Comparison of ENCODE assay signal across 32 mouse cellular contexts in the genomic region with DNA sequence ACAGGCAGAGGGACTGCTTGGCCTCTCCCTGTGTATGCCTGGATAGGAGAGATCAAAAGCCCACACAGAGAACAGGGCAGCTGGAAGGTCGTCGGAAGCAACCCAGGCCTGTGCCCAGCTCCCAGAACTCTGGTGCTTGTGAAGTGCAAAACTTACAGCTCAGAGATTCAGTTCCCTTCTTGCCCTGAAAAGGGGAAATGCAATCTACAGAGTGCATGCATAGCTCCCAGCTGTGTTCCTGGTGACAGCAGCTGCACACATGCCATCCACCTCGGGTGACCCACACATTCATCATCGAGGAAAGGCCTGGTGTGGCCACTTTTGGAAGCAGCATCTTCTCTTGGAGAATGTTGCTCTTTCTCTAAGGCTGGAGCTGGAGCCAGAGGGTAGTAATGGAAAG. TPM values are rescaled to one million over a fixed set of nuclear protein-coding genes. Genes with fewer than 3 reads are reported as not detected.
DNase-seq lines count a peak whose midpoint lies in the region; ATAC-seq and TF ChIP-seq lines count a peak whose summit lies in the region.
"Had no signal": no experiment of that assay in that cellular context is flagged by ENCODE, and none has a peak within 500 bp of the region (broad histone marks: within the 10 kb centered on the region; RNA-seq: fewer than 3 reads in every experiment).

No protein-coding gene starts in this region.

- ATAC-seq in granulocyte monocyte progenitor cell, adult 5-6 weeks (replicated peaks; ENCODE audit: poor library complexity, severe bottlenecking), result peak; percentile 84
- 0 out of 2 replicates have a peak, but pooled peaks have one; percentile 13 for ATAC-seq in neutrophil, adult 5-6 weeks (ENCODE audit: extremely low read depth, insufficient number of reproducible peaks, low FRiP score, poor library complexity, severe bottlenecking)
- ATAC-seq: forebrain, postnatal 0 days; intestine, embryonic 16.5 days; midbrain, embryonic 13.5 days had no signal

- dilution Hi-C loops in CH12.LX (cut with MboI; ENCODE audit: extremely low pct_ligation_motif_present, extremely low pct_unique_long_range_greater_than_20kb, low sequenced_read_pairs), result no loop called here

- no peak for TF ChIP-seq CTCF in CH12.LX (conservative IDR thresholded peaks at IDR 0.05 in 1 of 2, IDR thresholded peaks at IDR 0.05 in 1 of 2; ENCODE audit: low read depth in 2 of 2, low read length in 2 of 2)

- no peak overlapping the region for H3K27ac ChIP-seq in heart, embryonic 10.5 days
- no peak overlapping the region for H3K27ac ChIP-seq in CH12.LX (ENCODE audit: insufficient read depth, low read depth)
- H3K27ac ChIP-seq: embryonic facial prominence, embryonic 10.5 days; embryonic facial prominence, embryonic 15.5 days; forebrain, embryonic 12.5 days; hindbrain, embryonic 13.5 days; liver, embryonic 14.5 days; midbrain, embryonic 13.5 days; stomach, postnatal 0 days had no signal

- H3K27me3 ChIP-seq in heart, embryonic 10.5 days (ENCODE audit: insufficient read depth, poor library complexity, severe bottlenecking), result 0 out of 2 replicates have a peak, but pooled peaks cover 4% of the 10 kb centered on the region
- H3K27me3 ChIP-seq in CH12.LX (replicated peaks), result peaks cover 84% of the 10 kb centered on the region
- H3K27me3 ChIP-seq: embryonic facial prominence, embryonic 15.5 days; forebrain, embryonic 12.5 days; hindbrain, embryonic 13.5 days; midbrain, embryonic 13.5 days had no signal

- TF ChIP-seq EP300 in CH12.LX (IDR thresholded peaks at IDR 0.05; ENCODE audit: low read length), result no peak

- intact Hi-C loops in heart, postnatal 25 days (cut with DNase I), result no loop called here

- H3K9me3 ChIP-seq in heart, embryonic 10.5 days, result no peaks in the 10 kb centered on the region
- H3K9me3 ChIP-seq in CH12.LX (replicated peaks; ENCODE audit: low read length), result no peaks in the 10 kb centered on the region
- H3K9me3 ChIP-seq: embryonic facial prominence, embryonic 10.5 days; embryonic facial prominence, embryonic 15.5 days; forebrain, embryonic 12.5 days; hindbrain, embryonic 13.5 days; midbrain, embryonic 13.5 days had no signal

- H3K4me1 ChIP-seq in heart, embryonic 10.5 days, result no peaks in the 10 kb centered on the region
- H3K4me1 ChIP-seq in CH12.LX (ENCODE audit: control insufficient read depth in 1 of 2, insufficient read depth in 2 of 2), result peaks cover 0 to 9% of the 10 kb centered on the region in 2 experiments; a peak in 2 of 4 replicates
- H3K4me1 ChIP-seq: embryonic facial prominence, embryonic 10.5 days; embryonic facial prominence, embryonic 15.5 days; forebrain, embryonic 12.5 days; hindbrain, embryonic 13.5 days; midbrain, embryonic 13.5 days had no signal

- no peak overlapping the region for H3K4me3 ChIP-seq in heart, embryonic 10.5 days
- H3K4me3 ChIP-seq in CH12.LX (replicated peaks in 1 of 3; ENCODE audit: low read depth in 2 of 3, low read length in 2 of 3, poor library complexity in 1 of 3), result no peak overlapping the region
- H3K4me3 ChIP-seq: embryonic facial prominence, embryonic 10.5 days; embryonic facial prominence, embryonic 15.5 days; forebrain, embryonic 12.5 days; hindbrain, embryonic 13.5 days; midbrain, embryonic 13.5 days had no signal

- TF ChIP-seq POLR2A in CH12.LX (IDR thresholded peaks at IDR 0.05; ENCODE audit: low read depth, low read length), result no peak

- WGBS in heart, embryonic 10.5 days, result 64% methylated on average over 4 of the region's 4 CpGs

- H3K36me3 ChIP-seq in heart, embryonic 10.5 days, result no peaks in the 10 kb centered on the region
- H3K36me3 ChIP-seq in CH12.LX (replicated peaks in 1 of 2; ENCODE audit: control insufficient read depth in 1 of 2, insufficient read depth in 1 of 2, low read length in 1 of 2), result no peaks in the 10 kb centered on the region
- H3K36me3 ChIP-seq: embryonic facial prominence, embryonic 10.5 days; embryonic facial prominence, embryonic 15.5 days; forebrain, embryonic 12.5 days; G1E; hindbrain, embryonic 13.5 days; midbrain, embryonic 13.5 days had no signal

- no peak for TF ChIP-seq RAD21 in CH12.LX (IDR thresholded peaks at IDR 0.05; ENCODE audit: low read depth, low read length)

- H3K79me2 ChIP-seq in CH12.LX (replicated peaks; ENCODE audit: control insufficient read depth, extremely low read depth, insufficient read depth, poor library complexity, severe bottlenecking), result no peaks in the 10 kb centered on the region

- peak; percentile 6 for DNase-seq in heart, postnatal 25 days (ENCODE audit: low spot score)
- DNase-seq in heart, embryonic 10.5 days (ENCODE audit: low spot score), result no peak
- peak; percentile 17 for DNase-seq in CH12.LX (ENCODE audit: extremely low read depth)
- no peak for DNase-seq in ovary, adult 18-20 months (ENCODE audit: low spot score)
- DNase-seq in yolk sac, embryonic 10.5 days (ENCODE audit: low spot score), result no peak
- DNase-seq in adrenal gland, adult 18-20 months (ENCODE audit: low spot score in 2 of 2), result no peak
- DNase-seq: adrenal gland, postnatal 10 days; cerebellum, adult 11-12 months; cerebellum, adult 9-11 months; forebrain, postnatal 0 days; heart, postnatal 4 days; kidney, adult 9 months; kidney, postnatal 14 days; layer of hippocampus, adult 9-11 months; liver; lung, adult 2 months; lung, postnatal 10 days; thymus, adult 18-20 months; thymus, postnatal 4 days had no signal

- in situ Hi-C loops in CH12.LX (cut with MboI; ENCODE audit: low pct_ligation_motif_present, low pct_unique_long_range_greater_than_20kb, low sequenced_read_pairs), result no loop called here

- H3K9ac ChIP-seq in CH12.LX (ENCODE audit: insufficient read depth, low read depth), result no peak overlapping the region
- H3K9ac ChIP-seq: embryonic facial prominence, embryonic 15.5 days; forebrain, embryonic 12.5 days; forebrain, postnatal 0 days; hindbrain, embryonic 13.5 days; liver, embryonic 14.5 days; midbrain, embryonic 13.5 days had no signal

- no peak overlapping the region for H3K4me2 ChIP-seq in CH12.LX (ENCODE audit: insufficient read depth, low read depth, poor library complexity, severe bottlenecking)
- H3K4me2 ChIP-seq: embryonic facial prominence, embryonic 15.5 days; forebrain, embryonic 12.5 days; hindbrain, embryonic 13.5 days; midbrain, embryonic 13.5 days had no signal

TF ChIP-seq in CH12.LX, 34 proteins besides CTCF, POLR2A, EP300 and RAD21:
- TF ChIP-seq POLR2AphosphoS2 (IDR thresholded peaks at IDR 0.05; ENCODE audit: low read depth, low read length), result no peak
- no peak for TF ChIP-seq PAX5 (IDR thresholded peaks at IDR 0.05; ENCODE audit: low read length)
- no peak for TF ChIP-seq NRF1 (IDR thresholded peaks at IDR 0.05; ENCODE audit: low read depth, low read length)
- TF ChIP-seq MYC (IDR thresholded peaks at IDR 0.05; ENCODE audit: low read depth, low read length), result no peak
- no peak for TF ChIP-seq MAX (IDR thresholded peaks at IDR 0.05; ENCODE audit: low read length)
- TF ChIP-seq ELF1 (IDR thresholded peaks at IDR 0.05; ENCODE audit: low read depth, low read length), result no peak
- no peak for TF ChIP-seq CHD1 (IDR thresholded peaks at IDR 0.05; ENCODE audit: low read depth, low read length)
- TF ChIP-seq MAZ (IDR thresholded peaks at IDR 0.05; ENCODE audit: low read depth, low read length), result no peak

RNA-seq across cellular contexts. Expression of gene Asic2, which starts 13.9 kb away (rescaled TPM):
- total RNA-seq in heart, postnatal 25 days (2021), result not detected
- 0.07 and 0.77 TPM in 2 replicates for polyA plus RNA-seq in heart, embryonic 10.5 days (2016; fragmentation: Nextera tagmentation; extraction: Ambion mirVana)
- total RNA-seq in CH12.LX (2012; rRNA removed) (not detected in 2 replicates), CH12.LX (2014; rRNA removed) (not detected in 2 replicates)
- polyA plus RNA-seq in CH12.LX (2012; ENCODE audit: insufficient read length, low read depth), result not detected in 2 replicates
- not detected in 2 replicates for total RNA-seq in granulocyte monocyte progenitor cell, adult 5-6 weeks (2014; fragmentation: Nextera tagmentation)
- total RNA-seq in granulocyte monocyte progenitor cell, adult 5-6 weeks (2017), result not detected in 2 replicates
- not detected in 2 replicates for total RNA-seq in neutrophil, adult 5-6 weeks (2017)
- 1 to 10 TPM; 2.5 to 3.2 TPM for total RNA-seq in adrenal gland, adult 18-20 months (2021)
- polyA plus RNA-seq: C2C12; G1E; heart, embryonic 14.5 days had no signal

Comparison
In these comparisons a context has a peak if more than half of its experiments do, and no peak if none do; other contexts are left out.
1. DNase-seq: peak in heart, postnatal 25 days (single experiment) and CH12.LX (single experiment); none in heart, embryonic 10.5 days (single experiment), ovary, adult 18-20 months (single experiment), yolk sac, embryonic 10.5 days (single experiment) and adrenal gland, adult 18-20 months (0 of 2).